Mouse (Mus musculus): ENCODE measurements around the gene Tti1.
A peak's percentile ranks its signal among the peaks of the same experiment; 100 is the strongest.

Tti1 gene

DNA sequence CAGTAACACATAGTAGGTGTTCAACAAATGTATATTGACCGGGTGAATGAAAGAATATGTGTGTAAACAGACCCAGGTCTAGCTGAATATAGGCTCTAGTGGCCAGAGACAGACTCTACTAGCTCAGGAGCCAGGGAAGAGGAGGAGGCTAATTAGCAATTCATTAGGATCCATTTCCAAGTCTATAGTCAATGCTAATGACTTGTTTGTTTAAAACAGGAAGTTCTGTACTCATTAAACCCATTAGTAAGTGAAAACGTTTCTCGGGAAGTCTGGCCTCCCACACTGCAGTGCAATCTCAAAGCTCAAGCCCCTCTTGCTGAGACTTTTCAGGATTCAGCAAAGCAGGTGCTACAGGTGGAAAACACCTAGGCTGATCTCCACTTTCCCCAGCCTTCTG, 60.4 kb downstream of the Tti1 start:
- DNase-seq, result no peak

DNA sequence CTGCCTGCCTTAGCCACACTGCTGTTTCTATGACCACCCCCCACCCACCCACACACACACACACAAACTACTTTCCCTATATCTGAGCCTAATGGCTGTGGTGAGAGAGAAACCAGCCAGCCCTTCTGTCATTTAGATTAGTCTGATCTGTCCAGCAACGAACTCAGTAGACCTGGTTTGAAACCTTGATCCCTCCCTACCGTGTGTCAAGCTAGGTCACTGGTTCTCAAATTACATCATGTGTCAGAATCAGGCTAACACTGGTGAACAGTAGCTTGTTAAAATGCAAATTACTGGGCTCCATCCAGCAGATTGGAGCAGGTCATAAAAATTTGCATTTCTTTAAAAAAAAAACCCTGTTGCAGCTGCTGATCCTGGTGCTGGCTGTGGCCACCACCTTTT, 70.5 kb downstream of the Tti1 start:
- no peak for DNase-seq

DNA sequence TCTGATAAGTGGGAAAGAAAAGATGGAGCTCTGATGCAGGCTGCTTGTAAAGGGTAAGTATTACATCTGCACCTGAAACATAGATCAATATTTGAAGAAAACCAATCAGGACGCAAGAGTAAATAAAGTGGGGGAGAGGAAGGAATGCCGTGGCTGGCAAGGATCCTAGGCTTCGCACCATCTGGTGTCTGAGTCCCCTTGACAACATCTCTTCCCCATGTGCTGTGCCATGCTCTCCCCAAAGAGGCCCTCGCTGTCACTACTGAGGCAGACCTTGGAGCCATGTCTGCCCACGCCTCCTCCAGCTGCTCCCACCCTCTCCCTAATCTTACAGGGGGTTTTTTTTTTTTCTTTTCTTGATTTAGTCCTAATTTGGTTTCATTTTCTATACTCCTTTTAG, 74.3 kb downstream of the Tti1 start:
- DNase-seq, result no peak

DNA sequence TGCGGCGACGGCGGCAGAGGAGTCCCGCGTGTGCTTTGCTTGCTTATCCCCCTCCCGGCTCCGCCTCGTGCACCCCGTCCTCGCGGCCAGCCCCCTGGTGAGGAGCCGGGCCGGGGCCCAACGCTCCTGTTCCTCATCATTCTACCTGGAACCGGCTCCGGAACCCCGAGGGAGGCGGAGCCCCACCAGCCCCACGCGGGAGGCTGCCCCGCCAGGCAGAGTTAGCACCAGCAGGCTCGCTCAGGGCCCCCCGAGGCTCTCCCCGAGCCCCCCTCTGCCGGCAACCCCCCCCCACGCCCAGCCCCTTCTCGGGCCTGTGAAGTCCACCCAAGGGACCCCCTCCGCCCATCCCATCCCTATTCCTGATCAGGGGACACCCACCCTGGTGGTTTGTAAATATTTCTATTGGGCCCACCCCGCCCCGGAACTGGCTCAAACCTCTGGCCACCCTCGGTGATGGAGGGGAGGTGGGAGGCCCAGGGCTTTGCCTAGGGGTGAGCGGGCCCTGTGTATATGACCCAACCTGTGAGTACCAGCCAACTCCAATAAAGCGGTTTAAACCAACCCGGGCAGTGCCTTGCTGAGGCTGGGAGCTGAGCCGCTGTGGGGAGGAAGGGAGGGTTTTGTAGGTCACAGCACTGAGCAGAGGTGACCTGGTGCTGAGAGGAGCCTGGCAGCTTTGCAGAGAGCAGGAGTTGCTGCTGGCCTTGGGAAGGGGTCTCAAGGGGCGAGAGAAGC, 83.9 kb downstream of the Tti1 start:
- DNase-seq, result no peak

DNA sequence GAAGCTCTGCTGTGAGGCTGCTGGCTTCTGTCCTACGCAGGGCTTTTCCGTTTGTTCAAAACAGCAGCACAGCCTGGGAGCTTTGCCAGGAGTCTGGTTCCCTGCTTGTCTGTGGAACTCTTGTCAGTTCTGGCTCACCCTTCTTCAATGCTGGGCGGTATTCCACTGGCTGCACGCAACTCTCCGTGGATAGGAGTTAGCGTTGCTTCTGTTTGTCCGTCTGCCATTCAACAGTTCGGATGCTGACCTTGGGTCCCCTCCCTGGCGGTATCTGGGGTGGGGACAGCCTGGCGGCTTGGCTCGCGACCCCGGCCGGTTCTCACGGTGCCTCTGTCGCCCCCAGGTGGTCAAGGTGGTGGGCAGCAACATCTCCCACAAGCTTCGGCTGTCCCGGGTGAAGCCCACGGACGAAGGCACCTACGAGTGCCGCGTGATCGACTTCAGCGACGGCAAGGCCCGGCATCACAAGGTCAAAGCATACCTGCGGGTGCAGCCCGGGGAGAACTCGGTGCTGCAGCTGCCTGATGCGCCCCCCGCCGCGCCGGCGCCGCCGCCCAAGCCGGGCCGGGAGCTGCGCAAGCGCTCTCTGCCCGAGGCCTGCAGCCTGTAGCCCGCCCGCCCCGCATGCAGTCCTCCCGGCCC, 84.6 kb downstream of the Tti1 start:
- peak; percentile 40 for DNase-seq

DNA sequence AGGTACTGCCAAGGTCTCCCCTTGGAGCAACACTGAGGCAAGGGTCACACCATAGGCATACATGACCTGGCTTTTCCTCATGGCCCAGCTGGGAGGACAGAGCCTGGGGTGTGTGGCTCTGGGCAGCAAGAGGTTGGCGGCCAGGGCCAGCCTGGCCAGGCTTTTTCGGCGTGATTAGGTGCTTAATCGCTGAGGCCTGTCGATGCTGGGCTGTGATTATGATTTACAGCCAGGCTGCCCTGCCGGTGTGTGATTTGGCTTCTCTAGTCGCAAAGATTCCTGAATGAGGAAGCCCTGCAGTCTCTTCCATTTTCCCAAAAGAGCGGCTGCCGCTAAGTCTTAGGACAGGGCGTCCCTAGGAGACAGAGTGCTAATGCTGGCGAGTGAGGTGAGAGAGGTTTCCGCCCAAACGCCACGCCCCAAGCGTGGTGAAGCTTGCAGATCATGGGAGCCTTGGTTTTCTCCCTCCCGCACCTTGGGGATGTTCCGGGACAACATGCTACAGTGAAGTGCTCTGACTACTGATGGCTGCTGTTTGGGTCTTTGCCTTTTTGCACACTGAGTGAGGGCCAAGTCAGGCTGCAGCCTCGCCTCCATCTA, 87.5 kb downstream of the Tti1 start:
- no peak for DNase-seq

DNA sequence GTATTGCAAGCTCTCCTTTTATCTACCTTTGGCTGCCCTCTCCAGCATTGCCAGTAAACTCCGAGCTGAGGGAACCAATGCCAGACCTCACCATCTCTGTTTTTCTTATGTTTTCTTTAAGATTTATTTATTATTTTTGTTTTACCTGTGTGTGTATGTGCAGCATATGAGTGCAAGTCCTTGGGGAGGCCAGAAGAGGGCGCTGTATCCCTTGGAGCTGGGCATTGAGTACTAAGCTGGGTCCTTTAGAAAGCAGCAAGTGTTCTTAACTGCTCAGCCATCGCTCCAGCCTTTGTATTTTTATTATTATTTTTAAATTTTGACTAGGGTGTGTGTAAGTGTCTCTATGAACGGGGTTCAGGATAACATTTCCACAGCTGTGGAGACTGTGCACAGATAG, 91.6 kb downstream of the Tti1 start:
- no peak for DNase-seq

DNA sequence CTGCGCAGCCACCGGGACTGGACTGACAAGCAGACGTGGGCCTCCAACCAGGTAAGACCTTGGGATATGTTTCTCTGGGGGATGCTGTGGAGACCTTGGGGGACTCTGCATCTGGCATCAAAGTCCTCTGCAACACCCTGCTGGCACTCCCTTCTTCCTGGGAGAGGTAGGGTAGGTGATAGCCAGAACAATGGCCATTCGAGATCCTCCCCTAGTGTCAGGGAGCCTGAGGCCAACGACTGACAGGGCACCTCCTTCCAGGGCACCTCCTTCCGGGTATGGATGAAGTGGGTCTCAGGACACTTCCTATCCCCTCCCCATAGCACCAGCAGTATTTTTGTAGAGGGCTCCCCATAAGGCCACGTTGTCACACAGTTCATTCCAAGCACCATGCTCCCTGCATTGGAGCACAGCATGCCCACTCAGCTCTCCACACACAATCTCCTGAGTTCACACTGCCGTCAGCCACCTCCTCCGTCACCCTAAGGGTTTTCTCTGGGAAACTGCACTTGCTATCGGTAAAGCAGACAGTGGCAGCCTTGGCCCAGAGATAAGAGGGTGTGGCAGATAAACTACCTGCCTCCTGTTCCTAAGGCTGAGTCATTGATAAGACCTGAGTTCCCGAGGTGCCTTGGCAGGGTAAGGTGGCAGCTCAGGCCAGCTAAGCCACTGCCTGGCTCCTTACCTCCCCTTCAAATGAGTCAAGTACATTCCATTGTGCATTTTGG, 92.6 kb downstream of the Tti1 start:
- no peak for DNase-seq

DNA sequence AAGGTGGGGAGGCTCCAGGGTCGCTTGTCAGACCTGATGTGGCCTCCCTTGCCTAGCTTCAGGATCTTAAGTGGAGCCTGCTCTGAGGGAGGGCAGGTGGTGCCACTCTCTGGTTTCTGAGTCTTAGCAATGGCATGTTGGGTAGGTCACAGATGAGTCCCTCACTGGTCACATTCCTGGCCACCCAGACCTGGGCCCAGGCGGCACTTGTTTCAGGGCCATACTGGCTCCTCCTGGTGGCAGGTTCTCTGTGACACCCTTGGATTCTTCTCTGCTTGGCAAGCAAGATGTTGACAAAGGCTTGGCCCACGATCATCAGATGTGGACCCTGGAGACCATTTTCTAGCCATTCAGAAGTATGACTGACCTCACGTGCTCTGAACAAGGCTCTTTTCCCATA, 95.6 kb downstream of the Tti1 start:
- no peak for DNase-seq
